Mouse (Mus musculus) left cerebral cortex, adult 11 months (tissue): ENCODE results near the gene Zfp503.
A peak's percentile ranks its signal among the peaks of the same experiment; 100 is the strongest.

Experiments used
- DNase-seq: peaks from one replicate; pipeline ENCODE4 v3.0.0; 2022; ENCODE audit warnings: low spot score

Zfp503 gene

DNA sequence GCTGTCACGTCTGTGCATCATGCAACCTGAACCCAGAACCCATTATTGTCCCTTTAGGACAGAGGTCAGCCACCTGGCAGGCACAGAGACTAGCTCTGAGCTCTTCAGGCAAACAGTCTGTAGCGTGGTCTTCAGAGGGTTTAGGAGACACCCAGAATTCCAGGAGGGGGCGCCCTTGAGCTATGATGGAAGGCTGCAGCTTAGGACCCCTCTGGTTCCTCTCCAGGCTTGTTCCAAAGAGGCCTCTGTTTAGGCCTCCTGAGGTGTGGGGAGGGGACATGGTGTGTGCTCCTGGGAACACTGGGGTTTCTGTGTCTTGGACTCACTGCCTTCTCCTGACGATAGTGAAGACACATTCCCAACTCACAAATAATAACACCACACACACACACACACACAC is 20.4 kb downstream of the Zfp503 start:
- DNase-seq, result peak; percentile 36

GRCm38 (mm10) chr14:21967375-21968010 is 21.9 kb downstream of the Zfp503 start:
- no peak for DNase-seq

DNA sequence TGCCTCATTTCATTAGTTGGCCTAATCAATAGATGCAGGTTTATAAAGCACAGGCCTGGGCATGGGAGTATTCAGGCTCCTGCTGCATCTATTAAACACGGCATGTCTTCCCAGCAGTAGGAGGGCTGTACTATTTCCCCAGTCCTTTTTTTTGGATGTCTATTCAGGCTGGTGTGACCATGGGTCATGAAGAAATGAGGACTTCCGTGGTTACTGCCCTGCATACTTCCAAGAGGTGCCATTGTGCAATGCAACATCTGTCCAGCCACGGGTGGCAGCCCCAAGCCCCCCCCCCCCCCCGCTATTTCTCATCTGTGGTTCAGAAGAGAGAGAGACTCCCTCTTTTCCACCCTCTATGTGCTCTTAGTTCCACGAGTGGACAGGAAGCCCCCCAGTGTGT is 23.1 kb downstream of the Zfp503 start:
- no peak for DNase-seq

GRCm38 (mm10) chr14:21962381-21963050 is 26.9 kb downstream of the Zfp503 start:
- DNase-seq, result no peak

- DNase-seq, result no peak
These were observed 30.2 kb downstream of the Zfp503 start for GRCm38 (mm10) chr14:21959243-21959642.

GRCm38 (mm10) chr14:21958643-21959042 is 30.8 kb downstream of the Zfp503 start:
- DNase-seq, result no peak

DNA sequence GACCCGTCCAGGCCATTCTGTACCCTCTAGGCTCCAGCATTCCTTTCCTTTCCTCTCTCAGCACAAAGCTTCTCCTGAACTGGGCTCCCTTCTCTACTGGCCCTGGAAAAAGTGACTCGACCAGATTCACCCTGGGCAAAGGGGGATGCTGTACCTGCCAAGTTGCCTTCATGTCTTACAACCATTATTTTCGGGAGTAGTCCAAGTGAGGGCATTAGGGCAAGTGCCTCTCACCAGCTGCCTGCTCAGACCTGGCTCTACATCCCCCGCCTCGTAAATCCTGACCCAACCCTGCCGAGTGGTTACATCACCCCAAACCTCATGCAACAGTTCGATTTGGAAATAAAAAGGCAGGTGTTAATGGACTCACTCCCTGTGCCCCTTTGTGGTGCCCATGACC is 36.9 kb downstream of the Zfp503 start:
- DNase-seq, result no peak

DNA sequence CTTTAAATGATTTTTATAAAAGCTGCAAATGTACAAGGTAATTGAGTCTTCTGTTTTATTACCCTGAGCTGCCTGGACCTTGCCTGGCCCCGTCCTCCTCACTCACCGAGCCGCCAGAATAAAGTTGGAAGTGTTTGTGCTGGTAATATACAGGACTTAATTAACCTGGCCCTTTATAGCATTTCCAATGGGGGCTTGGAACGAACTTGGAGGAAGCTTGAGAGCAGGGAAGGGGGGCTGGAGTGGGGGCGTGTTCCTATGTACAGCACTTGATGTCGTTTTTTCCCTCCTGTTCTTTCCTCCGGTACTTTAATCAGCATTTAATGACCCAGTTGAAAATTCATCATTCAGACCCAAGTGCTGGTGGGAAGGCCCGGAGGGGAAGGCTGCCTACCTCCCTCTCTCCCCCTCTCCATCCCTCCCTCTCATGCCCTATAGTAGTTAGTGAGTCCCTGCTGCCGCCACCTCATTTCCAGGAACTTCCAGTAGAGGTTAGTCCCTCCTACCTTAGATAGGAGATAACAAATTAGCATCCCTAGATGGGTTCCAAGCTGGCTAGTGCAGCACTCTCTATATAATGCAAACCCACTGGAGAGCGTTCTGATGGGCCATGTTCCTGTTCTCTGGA is 37.4 kb downstream of the Zfp503 start:
- DNase-seq, result no peak

DNA sequence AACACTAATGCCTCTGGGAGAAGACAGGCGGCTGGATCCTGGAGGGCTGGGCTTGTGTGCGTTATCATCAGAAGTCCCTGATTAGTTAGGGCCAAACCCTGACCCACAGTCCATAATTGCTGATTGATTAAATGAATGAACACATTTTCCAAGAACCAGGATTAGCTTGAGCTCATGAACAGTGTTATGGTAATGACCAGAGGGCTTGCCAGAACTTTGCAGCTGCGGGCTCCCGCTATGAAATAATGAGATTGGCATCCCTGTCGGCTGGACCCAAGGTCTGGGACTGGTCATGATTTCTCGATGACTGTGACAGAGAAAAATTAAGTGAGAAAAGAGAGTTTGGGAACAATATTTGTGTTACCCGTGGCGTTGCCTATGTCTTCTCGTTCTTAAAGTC is 44.5 kb downstream of the Zfp503 start:
- no peak for DNase-seq

GRCm38 (mm10) chr14:21941581-21941980 is 47.8 kb downstream of the Zfp503 start:
- DNase-seq, result no peak

DNA sequence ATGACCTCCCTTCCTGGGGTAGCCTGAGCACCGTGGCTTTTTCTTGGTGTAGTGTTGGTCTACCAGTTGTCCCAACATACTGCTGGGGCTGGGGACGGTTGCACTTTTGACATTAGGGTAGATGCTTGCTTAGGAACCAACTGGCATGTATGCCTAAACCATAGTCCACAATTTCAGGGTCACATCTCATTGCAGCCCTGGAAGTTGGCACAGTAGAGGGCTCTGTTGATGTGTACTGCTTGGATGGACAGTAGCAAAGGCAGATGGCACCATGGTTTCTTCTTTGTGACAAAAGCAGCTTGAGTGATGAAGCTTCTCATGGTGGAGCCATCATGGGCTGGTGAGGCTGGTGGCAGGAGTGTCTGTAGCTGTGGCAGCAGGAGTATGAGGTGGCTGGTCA is 52.3 kb downstream of the Zfp503 start:
- DNase-seq, result no peak

DNA sequence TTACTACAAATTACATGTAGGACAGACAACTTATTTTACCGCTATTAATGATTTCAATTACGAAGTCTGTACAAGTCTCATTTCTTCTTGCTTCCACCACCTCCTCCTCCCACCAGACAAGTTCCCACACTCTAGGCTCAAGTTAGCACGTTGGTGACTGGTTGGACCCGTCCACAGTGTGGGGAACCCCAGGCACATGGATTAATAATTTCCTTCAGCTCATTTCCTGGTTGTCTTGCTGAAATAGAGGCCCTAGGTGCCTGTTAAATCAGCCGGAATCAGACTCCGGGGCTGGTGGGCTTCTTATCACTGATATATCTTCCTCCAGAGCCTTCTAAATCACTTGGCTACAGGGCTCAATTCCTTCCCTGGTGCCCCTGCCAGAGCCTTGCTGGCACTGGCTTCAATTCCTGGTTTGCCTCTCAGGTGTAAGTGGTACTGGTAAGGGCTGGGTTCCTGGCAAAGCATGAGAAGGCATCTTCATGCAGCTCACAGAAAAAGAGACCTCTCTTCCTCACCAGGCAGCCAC is 53.2 kb downstream of the Zfp503 start:
- DNase-seq, result no peak
